8 mouse cellular contexts compared by ENCODE assay signal in the genomic region with DNA sequence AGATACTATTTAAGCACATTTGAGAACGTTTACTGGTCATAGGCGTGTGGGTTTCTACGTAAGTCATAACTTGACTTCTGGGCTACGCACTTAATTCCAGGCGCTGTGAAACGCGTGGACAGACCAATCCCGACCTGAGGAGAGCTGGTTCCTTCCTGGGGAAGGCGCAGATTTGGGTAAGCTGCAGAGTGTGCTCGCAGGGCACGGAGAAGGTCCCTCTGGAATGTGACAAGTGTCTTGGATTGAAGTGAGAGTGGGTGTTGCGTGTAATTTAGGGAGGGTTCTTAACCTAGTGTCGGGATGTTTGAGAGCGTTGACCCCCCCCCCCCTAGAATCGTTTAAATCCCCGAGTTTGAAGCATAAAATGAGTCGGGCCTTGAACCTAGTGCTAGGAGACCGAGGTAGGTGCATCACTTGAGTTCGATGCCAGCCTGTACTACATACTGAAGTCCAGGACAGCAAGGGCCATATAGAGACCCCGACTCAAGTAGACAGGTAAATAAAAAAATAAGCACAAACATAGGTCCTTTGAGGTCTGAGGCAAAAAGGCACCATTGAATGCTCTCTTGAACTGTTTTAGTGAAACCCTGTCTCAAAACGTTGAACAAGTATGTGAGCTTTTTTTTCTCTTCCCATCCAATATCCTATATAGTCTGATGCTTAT. TPM values are rescaled to one million over a fixed set of nuclear protein-coding genes. Genes with fewer than 3 reads are reported as not detected.
DNase-seq lines count a peak whose midpoint lies in the region; ATAC-seq and TF ChIP-seq lines count a peak whose summit lies in the region.

No protein-coding gene starts in this region.

- H3K9me3 ChIP-seq in heart, embryonic 11.5 days (replicated peaks; ENCODE audit: control insufficient read depth, low read length) = no peaks in the 10 kb centered on the region
- no peaks in the 10 kb centered on the region for H3K9me3 ChIP-seq in intestine, embryonic 14.5 days (ENCODE audit: control insufficient read depth, low read length)
- H3K9me3 ChIP-seq in midbrain, embryonic 15.5 days = no peaks in the 10 kb centered on the region

- H3K4me1 ChIP-seq in heart, embryonic 11.5 days (ENCODE audit: control insufficient read depth, insufficient read depth, low read length) = no peaks in the 10 kb centered on the region; the same call in 1 of the 2 replicates
- peaks cover 2% of the 10 kb centered on the region; the same call in 1 of the 2 replicates for H3K4me1 ChIP-seq in heart, adult 2 months (ENCODE audit: control insufficient read depth, insufficient read depth, low read length)
- peaks cover 7% of the 10 kb centered on the region for H3K4me1 ChIP-seq in intestine, embryonic 14.5 days (replicated peaks; ENCODE audit: control insufficient read depth, insufficient read depth, low read length)
- H3K4me1 ChIP-seq in midbrain, embryonic 15.5 days = peaks cover 20% of the 10 kb centered on the region

- peak overlapping the region; percentile 38 for H3K4me3 ChIP-seq in heart, embryonic 11.5 days (ENCODE audit: low read depth, low read length)
- H3K4me3 ChIP-seq in heart, adult 2 months = no peak overlapping the region
- H3K4me3 ChIP-seq in intestine, embryonic 14.5 days (ENCODE audit: low read depth, low read length) = peak overlapping the region; percentile 28
- H3K4me3 ChIP-seq in midbrain, embryonic 15.5 days = peak overlapping the region; percentile 33
- no peak overlapping the region for H3K4me3 ChIP-seq in left cerebral cortex, adult 2 months

- DNase-seq in heart, adult 2 months = no peak
- peak; percentile 37 for DNase-seq in embryo, embryonic 9.5 days (ENCODE audit: extremely low spot score)
- peak; percentile 64 for DNase-seq in intestine, embryonic 14.5 days (ENCODE audit: low spot score)
- no peak for DNase-seq in adrenal gland, postnatal 25 days
- no peak for DNase-seq in left cerebral cortex, adult 2 months (ENCODE audit: extremely low spot score in 1 of 2, low spot score in 2 of 2)
- DNase-seq in kidney, postnatal 25 days = no peak

- intact Hi-C loops in heart, adult 2 months (cut with DNase I) = no loop called here
- intact Hi-C loops in left cerebral cortex, adult 2 months (cut with DNase I) = no loop called here

- no peaks in the 10 kb centered on the region for H3K36me3 ChIP-seq in heart, embryonic 11.5 days (ENCODE audit: control insufficient read depth, insufficient read depth, low read length)
- H3K36me3 ChIP-seq in heart, adult 2 months (ENCODE audit: control insufficient read depth, insufficient read depth, low read length) = no peaks in the 10 kb centered on the region
- H3K36me3 ChIP-seq in intestine, embryonic 14.5 days (ENCODE audit: control insufficient read depth, insufficient read depth, low read length) = no peaks in the 10 kb centered on the region
- no peaks in the 10 kb centered on the region for H3K36me3 ChIP-seq in midbrain, embryonic 15.5 days (replicated peaks)

- TF ChIP-seq CTCF in heart, adult 2 months (IDR thresholded peaks at IDR 0.05) = no peak
- no peak for TF ChIP-seq CTCF in left cerebral cortex, adult 2 months (IDR thresholded peaks at IDR 0.05)

- 3% methylated on average over 21 of the region's 21 CpGs for whole genome bisulfite sequencing in heart, embryonic 11.5 days (ENCODE audit: insufficient replicate concordance)
- 11% methylated on average over 21 of the region's 21 CpGs for WGBS in heart, adult 2 months
- WGBS in intestine, embryonic 14.5 days = 8% methylated on average over 21 of the region's 21 CpGs
- 5% methylated on average over 21 of the region's 21 CpGs for WGBS in midbrain, embryonic 15.5 days

- no peak for TF ChIP-seq POLR2A in heart, adult 2 months (IDR thresholded peaks at IDR 0.05; ENCODE audit: insufficient read depth, low read depth, low read length)

- no peak overlapping the region for H3K27ac ChIP-seq in heart, embryonic 11.5 days (ENCODE audit: low read depth, low read length)
- no peak overlapping the region for H3K27ac ChIP-seq in heart, adult 2 months
- H3K27ac ChIP-seq in intestine, embryonic 14.5 days (ENCODE audit: low read depth) = no peak overlapping the region
- H3K27ac ChIP-seq in midbrain, embryonic 15.5 days = no peak overlapping the region
- no peak overlapping the region for H3K27ac ChIP-seq in left cerebral cortex, adult 2 months

- no peak for TF ChIP-seq EP300 in heart, adult 2 months (IDR thresholded peaks at IDR 0.05; ENCODE audit: insufficient read depth, low read depth, low read length)

- peaks cover 16% of the 10 kb centered on the region for H3K27me3 ChIP-seq in heart, embryonic 11.5 days (ENCODE audit: control insufficient read depth, insufficient read depth, low read length)
- no peaks in the 10 kb centered on the region; the same call in 1 of the 2 replicates for H3K27me3 ChIP-seq in heart, adult 2 months (ENCODE audit: control insufficient read depth, insufficient read depth, low read length)
- H3K27me3 ChIP-seq in intestine, embryonic 14.5 days (replicated peaks; ENCODE audit: control insufficient read depth, insufficient read depth, low read length) = peaks cover 27% of the 10 kb centered on the region
- peaks cover 35% of the 10 kb centered on the region for H3K27me3 ChIP-seq in midbrain, embryonic 15.5 days (replicated peaks)

- no peak overlapping the region for H3K9ac ChIP-seq in heart, embryonic 11.5 days (ENCODE audit: low read depth, low read length)
- H3K9ac ChIP-seq in heart, adult 2 months (ENCODE audit: low read depth, low read length) = no peak overlapping the region
- peak overlapping the region; percentile 34 for H3K9ac ChIP-seq in intestine, embryonic 14.5 days (ENCODE audit: low read length)
- H3K9ac ChIP-seq in midbrain, embryonic 15.5 days = no peak overlapping the region

- peak overlapping the region; percentile 69 for H3K4me2 ChIP-seq in heart, embryonic 11.5 days
- H3K4me2 ChIP-seq in intestine, embryonic 14.5 days (ENCODE audit: low read length) = peak overlapping the region; percentile 57
- H3K4me2 ChIP-seq in midbrain, embryonic 15.5 days = peak overlapping the region; percentile 55

- no peaks in the 10 kb centered on the region for H3K79me2 ChIP-seq in heart, adult 2 months (replicated peaks; ENCODE audit: control insufficient read depth, insufficient read depth, low read length)

- ATAC-seq in heart, embryonic 11.5 days (replicated peaks; ENCODE audit: insufficient number of reproducible peaks, low FRiP score, low TSS enrichment) = no peak
- ATAC-seq in intestine, embryonic 14.5 days (replicated peaks; ENCODE audit: low FRiP score, low TSS enrichment, low read depth) = no peak
- ATAC-seq in midbrain, embryonic 15.5 days (replicated peaks) = no peak; the same call in 1 of the 2 replicates

RNA-seq across cellular contexts. Expression of gene L1td1, which starts 0.9 kb away (rescaled TPM):
- polyA plus RNA-seq in heart, embryonic 11.5 days (2014; fragmentation: Nextera tagmentation; extraction: Ambion mirVana) = 0.10 and 0.26 TPM in 2 replicates
- total RNA-seq in heart, adult 2 months (2021) = under 1 TPM in 1 of 2 experiments, not detected in 1; 0.20 TPM
- polyA plus RNA-seq in heart, adult 2 months (2012; rRNA removed) = 0.15 TPM in 1 of 2 replicates, not detected in the other
- polyA plus RNA-seq in intestine, embryonic 14.5 days (2014; fragmentation: Nextera tagmentation; extraction: Ambion mirVana) = 0.60 and 0.74 TPM in 2 replicates
- 0.05 TPM in 1 of 2 replicates, not detected in the other for polyA plus RNA-seq in midbrain, embryonic 15.5 days (2015; fragmentation: Nextera tagmentation; extraction: Ambion mirVana)
- total RNA-seq in adrenal gland, postnatal 25 days (2021) = not detected in 2 replicates
- not detected for total RNA-seq in left cerebral cortex, adult 2 months (2021)

Comparison
In these comparisons a context has a peak if more than half of its experiments do, and no peak if none do; other contexts are left out.
1. H3K4me3 ChIP-seq: peak in heart, embryonic 11.5 days (single experiment), intestine, embryonic 14.5 days (single experiment) and midbrain, embryonic 15.5 days (single experiment); none in heart, adult 2 months (single experiment) and left cerebral cortex, adult 2 months (single experiment).
2. DNase-seq: peak in embryo, embryonic 9.5 days (single experiment) and intestine, embryonic 14.5 days (single experiment); none in heart, adult 2 months (0 of 2), adrenal gland, postnatal 25 days (single experiment), left cerebral cortex, adult 2 months (0 of 2) and kidney, postnatal 25 days (0 of 2).
3. Peak in every context shown above with its lines, with median percentiles within 50 percentile points of each other: H3K4me2 ChIP-seq.